Comparison of ENCODE assay signal across 9 mouse cellular contexts in genomic region chr15:84105924-84106500, GRCm38 (mm10). TPM values are rescaled to one million over a fixed set of nuclear protein-coding genes. Genes with fewer than 3 reads are reported as not detected.
DNase-seq lines count a peak whose midpoint lies in the region; ATAC-seq and TF ChIP-seq lines count a peak whose summit lies in the region.
"Had no signal": no experiment of that assay in that cellular context is flagged by ENCODE, and none has a peak within 500 bp of the region (broad histone marks: within the 10 kb centered on the region; RNA-seq: fewer than 3 reads in every experiment).

No protein-coding gene starts in this region.

- no peaks in the 10 kb centered on the region for H3K36me3 ChIP-seq in ES-Bruce4 (ENCODE audit: control insufficient read depth, insufficient read depth, low read length, poor library complexity, severe bottlenecking)
- no peaks in the 10 kb centered on the region for H3K36me3 ChIP-seq in forebrain, embryonic 14.5 days (ENCODE audit: control insufficient read depth, insufficient read depth, low read length)
- H3K36me3 ChIP-seq in liver, embryonic 14.5 days (replicated peaks; ENCODE audit: control insufficient read depth, insufficient read depth, low read depth): no peaks in the 10 kb centered on the region

- H3K4me1 ChIP-seq in ES-Bruce4 (ENCODE audit: control insufficient read depth, insufficient read depth, low read length): no peaks in the 10 kb centered on the region
- peaks cover 6% of the 10 kb centered on the region for H3K4me1 ChIP-seq in forebrain, embryonic 14.5 days (ENCODE audit: control insufficient read depth, insufficient read depth, low read length)
- no peaks in the 10 kb centered on the region for H3K4me1 ChIP-seq in liver, embryonic 14.5 days (replicated peaks; ENCODE audit: control insufficient read depth in 2 of 2, insufficient read depth in 2 of 2, low read length in 1 of 2)

- H3K27ac ChIP-seq in ES-Bruce4 (ENCODE audit: insufficient read depth, low read length): no peak overlapping the region
- peak overlapping the region; percentile 58 for H3K27ac ChIP-seq in forebrain, embryonic 14.5 days (ENCODE audit: low read depth, low read length)
- no peak overlapping the region for H3K27ac ChIP-seq in liver, embryonic 14.5 days

- TF ChIP-seq EP300 in ES-Bruce4 (IDR thresholded peaks at IDR 0.05; ENCODE audit: insufficient read depth, low read depth, low read length): no peak
- TF ChIP-seq EP300 in liver, embryonic 14.5 days (IDR thresholded peaks at IDR 0.05; ENCODE audit: low read depth): no peak

- 12% methylated on average over 12 of the region's 12 CpGs for WGBS in forebrain, embryonic 14.5 days
- WGBS in liver, embryonic 14.5 days (ENCODE audit: insufficient replicate concordance): 11% methylated on average over 12 of the region's 12 CpGs

- no peak for TF ChIP-seq POLR2A in ES-Bruce4 (IDR thresholded peaks at IDR 0.05; ENCODE audit: insufficient read depth, low read length)

- TF ChIP-seq CTCF in ES-Bruce4 (IDR thresholded peaks at IDR 0.05; ENCODE audit: low read depth, low read length): peak; percentile 26
- TF ChIP-seq CTCF in liver, embryonic 14.5 days (IDR thresholded peaks at IDR 0.05; ENCODE audit: low read depth): no peak

- no peaks in the 10 kb centered on the region for H3K9me3 ChIP-seq in ES-Bruce4 (replicated peaks; ENCODE audit: control insufficient read depth, insufficient read depth, low read length, poor library complexity, severe bottlenecking)
- no peaks in the 10 kb centered on the region for H3K9me3 ChIP-seq in forebrain, embryonic 14.5 days (replicated peaks; ENCODE audit: control insufficient read depth, low read length)
- H3K9me3 ChIP-seq in liver, embryonic 14.5 days (ENCODE audit: control insufficient read depth, low read length): no peaks in the 10 kb centered on the region

- ATAC-seq in forebrain, embryonic 14.5 days: peak; percentile 47; the same call in 1 of the 2 replicates
- no peak for ATAC-seq in liver, embryonic 14.5 days (ENCODE audit: insufficient read depth)

- H3K4me3 ChIP-seq in ES-Bruce4 (ENCODE audit: low read depth, low read length): peak overlapping the region; percentile 91
- peak overlapping the region; percentile 58 for H3K4me3 ChIP-seq in forebrain, embryonic 14.5 days (ENCODE audit: low read depth, low read length)
- H3K4me3 ChIP-seq in liver, embryonic 14.5 days (ENCODE audit: insufficient read depth in 1 of 2, low read depth in 2 of 2, low read length in 2 of 2): no peak overlapping the region
- H3K4me3 ChIP-seq: myocyte had no signal

- H3K27me3 ChIP-seq in ES-Bruce4 (ENCODE audit: control insufficient read depth, insufficient read depth, low read length, poor library complexity, severe bottlenecking): no peaks in the 10 kb centered on the region
- H3K27me3 ChIP-seq in forebrain, embryonic 14.5 days (replicated peaks; ENCODE audit: control insufficient read depth, insufficient read depth, low read length): peaks cover 9% of the 10 kb centered on the region
- H3K27me3 ChIP-seq in liver, embryonic 14.5 days (ENCODE audit: control insufficient read depth, insufficient read depth, low read length): peaks cover 17% of the 10 kb centered on the region

- peak overlapping the region; percentile 75 for H3K4me2 ChIP-seq in forebrain, embryonic 14.5 days (ENCODE audit: low read length)
- peak overlapping the region; percentile 56 for H3K4me2 ChIP-seq in liver, embryonic 14.5 days (ENCODE audit: low read depth)

- peak overlapping the region; percentile 31 for H3K9ac ChIP-seq in ES-Bruce4 (ENCODE audit: low read depth, poor library complexity, severe bottlenecking)
- peak overlapping the region; percentile 73 for H3K9ac ChIP-seq in forebrain, embryonic 14.5 days (ENCODE audit: low read length)
- no peak overlapping the region for H3K9ac ChIP-seq in liver, embryonic 14.5 days (replicated peaks)

- DNase-seq in cerebellum, adult 11-12 months: peak; percentile 59
- DNase-seq in cerebellum, postnatal 4 days (ENCODE audit: low spot score in 2 of 2): no peak
- no peak for DNase-seq in forebrain, embryonic 14.5 days (ENCODE audit: low spot score)
- no peak for DNase-seq in liver, embryonic 14.5 days (ENCODE audit: low read depth in 3 of 3, low spot score in 3 of 3)
- no peak for DNase-seq in testis, postnatal 10 days (ENCODE audit: low spot score)
- DNase-seq in yolk sac, embryonic 10.5 days (ENCODE audit: low spot score): no peak
- no peak for DNase-seq in natural killer cell, adult 2 months (ENCODE audit: low spot score in 2 of 2)

RNA-seq across cellular contexts. Expression of gene Sult4a1, which starts 0.5 kb away (rescaled TPM):
- 16.2 and 17.6 TPM in 2 replicates for polyA plus RNA-seq in ES-Bruce4 (2011; ENCODE audit: insufficient read depth, insufficient read length, low read depth, missing spikeins)
- 40.4 and 51.4 TPM in 2 replicates for polyA plus RNA-seq in forebrain, embryonic 14.5 days (2014; fragmentation: Nextera tagmentation; extraction: Ambion mirVana)
- polyA plus RNA-seq in liver, embryonic 14.5 days (2012; rRNA removed): 0.06 and 0.16 TPM in 2 replicates
- polyA plus RNA-seq in liver, embryonic 14.5 days (2014; fragmentation: Nextera tagmentation; extraction: Ambion mirVana): not detected in 2 replicates
- polyA plus RNA-seq: myocyte had no signal

RNA-seq across cellular contexts. Expression of gene Pnpla5, which starts 17.0 kb away (rescaled TPM):
- polyA plus RNA-seq in ES-Bruce4 (2011; ENCODE audit: insufficient read depth, insufficient read length, low read depth, missing spikeins): not detected in 2 replicates
- not detected in 2 replicates for polyA plus RNA-seq in forebrain, embryonic 14.5 days (2014; fragmentation: Nextera tagmentation; extraction: Ambion mirVana)
- 0.02 TPM in 2 replicates for polyA plus RNA-seq in liver, embryonic 14.5 days (2012; rRNA removed)
- not detected in 2 replicates for polyA plus RNA-seq in liver, embryonic 14.5 days (2014; fragmentation: Nextera tagmentation; extraction: Ambion mirVana)
- polyA plus RNA-seq: myocyte had no signal

RNA-seq across cellular contexts. Expression of gene Efcab6, which starts 40.8 kb away (rescaled TPM):
- 1.1 TPM in 1 of 2 replicates, not detected in the other for polyA plus RNA-seq in ES-Bruce4 (2011; ENCODE audit: insufficient read depth, insufficient read length, low read depth, missing spikeins)
- 2.1 and 3.0 TPM in 2 replicates for polyA plus RNA-seq in forebrain, embryonic 14.5 days (2014; fragmentation: Nextera tagmentation; extraction: Ambion mirVana)
- not detected in 2 replicates for polyA plus RNA-seq in liver, embryonic 14.5 days (2012; rRNA removed)
- not detected in 2 replicates for polyA plus RNA-seq in liver, embryonic 14.5 days (2014; fragmentation: Nextera tagmentation; extraction: Ambion mirVana)
- polyA plus RNA-seq: myocyte had no signal

Comparison
In these comparisons a context has a peak if more than half of its experiments do, and no peak if none do; other contexts are left out.
1. H3K4me3 ChIP-seq: peak in ES-Bruce4 (single experiment) and forebrain, embryonic 14.5 days (single experiment); none in liver, embryonic 14.5 days (0 of 2).
2. RNA of gene Sult4a1, which starts 0.5 kb away (polyA plus RNA-seq): 40.4 to 51.4 TPM in forebrain, embryonic 14.5 days and 16.2 to 17.6 TPM in ES-Bruce4; 0.06 to 0.16 TPM in liver, embryonic 14.5 days; every median in the first group is over 10 times any median in the second.